Mouse (Mus musculus): ENCODE data around the gene Col4a2.
A peak's percentile ranks its signal among the peaks of the same experiment; 100 is the strongest.
"Not testable (repeated sequence)": the region's sequence is repeated elsewhere in the genome, so short reads cannot be mapped to it uniquely, and the experiment has no call there.

Gene Col4a2

DNA sequence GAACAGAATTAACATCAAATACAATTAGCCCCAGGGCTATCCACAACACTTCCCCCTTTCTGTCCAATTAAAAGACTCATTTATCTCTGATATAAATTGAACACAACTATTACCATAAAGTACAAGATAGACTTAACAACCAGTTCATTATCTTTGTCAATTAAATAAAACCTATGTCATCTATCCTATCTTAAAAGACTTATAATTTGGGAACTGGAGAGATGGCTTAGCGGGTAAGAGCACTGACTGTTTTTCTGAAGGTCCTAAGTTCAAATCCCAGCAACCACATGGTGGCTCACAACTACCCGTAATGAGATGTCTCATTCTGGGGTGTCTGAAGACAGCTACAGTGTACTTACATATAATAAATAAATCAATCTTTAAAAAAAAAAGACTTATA lies 179.7 kb downstream of the Col4a2 start:
- DNase-seq (ENCODE audit: low read depth) = not testable (repeated sequence)

DNA sequence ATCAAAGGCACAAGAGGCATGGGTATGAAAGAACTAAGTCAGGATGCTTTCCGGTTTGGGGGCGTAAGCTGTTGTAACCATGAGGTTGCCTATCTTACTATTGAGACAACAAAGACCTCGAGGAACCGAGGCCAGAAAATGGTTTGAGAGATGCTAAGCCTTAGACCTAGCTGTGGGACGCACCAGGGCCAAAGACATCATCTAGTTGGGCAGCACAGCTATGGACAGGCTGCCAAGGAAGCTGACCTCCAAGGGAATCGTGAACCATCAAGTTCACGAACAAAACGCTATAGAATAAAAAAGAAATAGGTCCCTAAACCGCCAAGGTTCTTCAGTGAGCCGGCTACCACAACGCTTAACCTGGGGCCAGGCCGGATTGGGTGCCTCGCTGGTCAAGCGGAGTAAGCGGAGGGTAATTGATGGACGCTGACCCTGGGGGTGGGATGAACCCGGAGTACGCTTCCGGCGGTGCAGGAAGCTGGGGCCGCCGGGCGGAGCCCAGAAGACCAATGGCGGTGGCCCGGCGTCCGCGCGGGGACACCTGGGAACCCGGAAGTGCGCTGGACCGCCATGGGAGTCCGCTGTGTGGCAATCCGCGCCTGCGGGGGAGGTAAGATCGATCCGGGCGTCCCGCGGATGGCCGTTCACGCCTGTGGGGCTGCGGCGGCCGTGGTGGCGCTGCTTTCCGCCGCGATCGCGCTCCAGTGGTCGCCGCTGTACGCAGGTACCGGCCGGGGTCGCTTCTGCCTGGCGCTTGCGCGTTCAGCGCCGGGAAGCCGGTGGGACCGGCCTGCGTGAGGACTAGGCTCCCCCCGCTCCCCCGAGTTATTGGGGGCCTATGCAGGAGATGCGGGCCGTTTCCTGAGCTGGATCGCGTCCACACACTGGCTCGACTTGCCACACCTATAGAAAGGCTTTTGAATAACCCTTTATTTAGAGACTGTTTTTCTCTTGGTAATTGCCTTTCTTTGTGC lies 184.7 kb downstream of the Col4a2 start, which contains the start of gene Naxd:
Gene Naxd, plus strand, starts transcription at position 490 of the 974 bp plus-strand sequence.
- peak; percentile 90 for DNase-seq (ENCODE audit: low read depth)

DNA sequence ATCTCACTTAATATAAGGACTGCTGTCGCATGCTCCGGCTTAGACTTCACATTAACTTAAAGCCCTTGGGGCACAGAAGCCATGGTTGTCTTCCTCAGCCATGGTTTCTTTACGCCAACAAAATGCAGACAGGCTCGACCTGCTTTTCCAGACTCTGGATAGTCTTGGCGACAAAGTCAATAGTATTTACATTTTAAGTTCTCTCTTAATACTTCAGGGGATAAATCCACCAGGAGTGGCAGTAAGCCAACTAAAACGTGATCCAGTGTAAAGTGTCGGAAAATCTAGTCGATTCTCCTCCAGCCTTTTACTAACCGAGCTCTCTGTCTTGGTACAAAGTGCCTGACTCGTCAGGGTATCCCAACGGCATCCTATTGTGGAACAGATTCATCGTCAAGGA lies 185.7 kb downstream of the Col4a2 start:
- DNase-seq (ENCODE audit: low read depth) = no peak
